Mouse (Mus musculus) MEL (cell line): Measurements from ENCODE around the gene Klf4. TPM values are rescaled to one million over a fixed set of nuclear protein-coding genes. Genes with fewer than 3 reads are reported as not detected.

Source experiments
- DNase-seq: peaks from one replicate; pipeline ENCODE4 v3.0.0; 2011; ENCODE audit warnings: low read depth, low spot score
- H3K27ac ChIP-seq: 2 replicates; pipeline ENCODE4 v1.5.1; 2012; ENCODE audit warnings: low read depth, mild to moderate bottlenecking, control low read depth, low read length, moderate library complexity; ENCODE audit not compliant: control insufficient read depth
- H3K27me3 ChIP-seq, 2 experiments: fragments of 150-350 bp in 1 of 2; sonication (generic) in 1 of 2; 2 replicates each; pipeline ENCODE4 v1.6.1; 2012; ENCODE audit warnings: low read length in 2 of 2, mild to moderate bottlenecking in 2 of 2, improper control_type of control experiment in 1 of 2, moderate library complexity in 1 of 2; ENCODE audit not compliant: insufficient read depth in 2 of 2, control insufficient read depth in 1 of 2
- H3K36me3 ChIP-seq, 2 experiments: 2 replicates each; pipeline ENCODE4 v1.6.1; 2012 to 2014; ENCODE audit warnings: low read length in 2 of 2, improper control_type of control experiment in 1 of 2, inconsistent platforms in 1 of 2, mild to moderate bottlenecking in 1 of 2; ENCODE audit not compliant: insufficient read depth in 2 of 2, control insufficient read depth in 1 of 2
- H3K4me1 ChIP-seq, 2 experiments: fragments of 150-350 bp in 1 of 2; sonication (generic) in 1 of 2; 2 replicates each; pipeline ENCODE4 v1.6.1; 2012; ENCODE audit warnings: low read length in 2 of 2, improper control_type of control experiment in 1 of 2, mild to moderate bottlenecking in 1 of 2; ENCODE audit not compliant: insufficient read depth in 2 of 2, control insufficient read depth in 1 of 2
- H3K4me3 ChIP-seq, 2 experiments: fragments of 150-350 bp in 1 of 2; sonication (generic) in 1 of 2; 2 replicates each; pipeline ENCODE4 v1.5.1; 2012; ENCODE audit warnings: low read depth in 2 of 2, low read length in 2 of 2, mild to moderate bottlenecking in 2 of 2, moderate library complexity in 2 of 2, control low read depth in 1 of 2, improper control_type of control experiment in 1 of 2; ENCODE audit not compliant: control insufficient read depth in 1 of 2, insufficient read depth in 1 of 2
- H3K79me2 ChIP-seq: 2 replicates; pipeline ENCODE4 v1.6.1; 2012; ENCODE audit warnings: mild to moderate bottlenecking, low read length, moderate library complexity; ENCODE audit not compliant: control insufficient read depth, poor library complexity, insufficient read depth
- H3K9ac ChIP-seq: 2 replicates; pipeline ENCODE4 v1.6.1; 2012; ENCODE audit warnings: low read depth, mild to moderate bottlenecking, control low read depth, low read length, moderate library complexity; ENCODE audit not compliant: control insufficient read depth, poor library complexity, severe bottlenecking
- H3K9me3 ChIP-seq: fragments of 150-350 bp; sonication (generic); replicated peaks from 2 replicates; pipeline ENCODE4 v1.6.1; 2012; ENCODE audit warnings: mild to moderate bottlenecking, low read length, improper control_type of control experiment, moderate library complexity; ENCODE audit not compliant: insufficient read depth
- CTCF ChIP-seq, 3 experiments: IDR thresholded peaks in 2 of 3; conservative IDR thresholded peaks in 1 of 3; 2 replicates each; pipeline ENCODE4 v1.5.1; 2011 to 2012; ENCODE audit warnings: low read length in 3 of 3, low read depth in 2 of 3, mild to moderate bottlenecking in 2 of 3, improper control_type of control experiment in 1 of 3, inconsistent platforms in 1 of 3, mixed read lengths in 1 of 3, moderate library complexity in 1 of 3; ENCODE audit not compliant: control insufficient read depth in 1 of 3, insufficient read depth in 1 of 3, poor library complexity in 1 of 3, severe bottlenecking in 1 of 3
- ETS1 ChIP-seq: IDR thresholded peaks from 2 replicates; pipeline ENCODE4 v1.6.1; 2012; ENCODE audit warnings: low read depth, mild to moderate bottlenecking, inconsistent platforms, low read length, improper control_type of control experiment, moderate library complexity
- GABPA ChIP-seq: IDR thresholded peaks from 2 replicates; pipeline ENCODE4 v1.6.1; 2012; ENCODE audit warnings: low read depth, mild to moderate bottlenecking, inconsistent platforms, low read length, improper control_type of control experiment, moderate library complexity
- MAZ ChIP-seq: IDR thresholded peaks from 2 replicates; pipeline ENCODE4 v1.6.1; 2012; ENCODE audit warnings: low read depth, mild to moderate bottlenecking, inconsistent platforms, low read length, improper control_type of control experiment
- MXI1 ChIP-seq: IDR thresholded peaks from 2 replicates; pipeline ENCODE4 v1.6.1; 2011; ENCODE audit warnings: mild to moderate bottlenecking, low read depth, low read length, improper control_type of control experiment
- MYB ChIP-seq: IDR thresholded peaks from 2 replicates; pipeline ENCODE4 v1.6.1; 2011; ENCODE audit warnings: mild to moderate bottlenecking, low read depth, low read length, improper control_type of control experiment
- MYC ChIP-seq: IDR thresholded peaks from 2 replicates; pipeline ENCODE4 v1.6.1; 2011; ENCODE audit warnings: low read depth, mild to moderate bottlenecking, low read length, improper control_type of control experiment, moderate library complexity
- POLR2AphosphoS5 ChIP-seq: IDR thresholded peaks from 2 replicates; pipeline ENCODE4 v1.6.1; 2012; ENCODE audit warnings: low read depth, borderline replicate concordance, mild to moderate bottlenecking, inconsistent platforms, low read length, moderate library complexity, mixed read lengths
- SIN3A ChIP-seq: IDR thresholded peaks from 2 replicates; pipeline ENCODE4 v1.6.1; 2012; ENCODE audit warnings: low read length, improper control_type of control experiment, inconsistent platforms
- TCF12 ChIP-seq: IDR thresholded peaks from 2 replicates; pipeline ENCODE4 v1.6.1; 2014; ENCODE audit warnings: low read depth, mild to moderate bottlenecking, inconsistent platforms, low read length, improper control_type of control experiment, moderate library complexity
- USF1 ChIP-seq: IDR thresholded peaks from 2 replicates; pipeline ENCODE4 v1.6.1; 2014; ENCODE audit warnings: low read depth, mild to moderate bottlenecking, inconsistent platforms, low read length, improper control_type of control experiment, moderate library complexity
- USF2 ChIP-seq, 2 experiments: IDR thresholded peaks; 2 replicates each; pipeline ENCODE4 v1.6.1; 2011 to 2012; ENCODE audit warnings: improper control_type of control experiment in 2 of 2, low read length in 2 of 2, borderline replicate concordance in 1 of 2, inconsistent platforms in 1 of 2, low read depth in 1 of 2, mild to moderate bottlenecking in 1 of 2; ENCODE audit not compliant: insufficient read depth in 1 of 2
- ZC3H11A ChIP-seq: IDR thresholded peaks from 2 replicates; pipeline ENCODE4 v1.6.1; 2012; ENCODE audit warnings: low read depth, mild to moderate bottlenecking, inconsistent platforms, low read length, improper control_type of control experiment
- ZKSCAN1 ChIP-seq: IDR thresholded peaks from 2 replicates; pipeline ENCODE4 v1.6.1; 2012; ENCODE audit warnings: low read depth, mild to moderate bottlenecking, inconsistent platforms, low read length, improper control_type of control experiment, moderate library complexity
- ZMIZ1 ChIP-seq: IDR thresholded peaks from 2 replicates; pipeline ENCODE4 v1.6.1; 2012; ENCODE audit warnings: low read depth, mild to moderate bottlenecking, inconsistent platforms, low read length, improper control_type of control experiment, moderate library complexity
- ZNF384 ChIP-seq: IDR thresholded peaks from 2 replicates; pipeline ENCODE4 v1.6.1; 2012; ENCODE audit warnings: low read depth, mild to moderate bottlenecking, inconsistent platforms, low read length, improper control_type of control experiment
- polyA plus RNA-seq, 2 experiments: library from polyadenylated mRNA; stranded (reverse) in 1 of 2; unstranded in 1 of 2; fragments of >175 nt in 1 of 2; fragments of >200 nt in 1 of 2; gene quantifications; 2 replicates each; pipeline versions ENCODE4 v1.2.1 to v1.2.4; 2012; ENCODE audit warnings: low replicate concordance in 2 of 2, low read depth in 1 of 2; ENCODE audit not compliant: insufficient read length in 2 of 2, insufficient read depth in 1 of 2, missing spikeins in 1 of 2
- total RNA-seq: library from RNA; depleted of rRNA; stranded (reverse); fragments of 300-350 nt; gene quantifications from 2 replicates; pipeline ENCODE4 v1.2.3, GENCODE M21; 2012

The Klf4 gene
- total and polyA plus RNA-seq, 3 experiments = not detected

DNA sequence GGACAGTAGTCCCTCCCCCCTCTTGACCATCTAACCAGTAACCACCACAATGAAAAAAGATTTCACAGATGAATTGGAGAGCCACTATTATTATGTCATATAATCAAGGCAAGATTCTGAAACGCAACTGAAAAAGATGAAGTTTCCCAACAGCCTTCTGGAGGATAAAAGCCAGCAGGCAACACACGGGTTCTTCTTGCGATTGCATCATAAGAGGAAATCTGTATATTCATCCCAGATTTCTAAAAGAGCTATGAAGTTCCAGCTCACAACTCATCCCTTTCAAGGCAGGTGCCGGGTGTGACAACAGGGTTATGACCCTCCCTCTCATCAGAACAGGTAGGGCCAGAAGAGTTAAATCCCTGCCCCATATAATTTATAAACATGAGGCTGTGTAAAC is 2.2 kb upstream of the Klf4 start:
- H3K36me3 ChIP-seq = no peaks in the 10 kb centered on the region
- no peaks in the 10 kb centered on the region for H3K9me3 ChIP-seq
- no peaks in the 10 kb centered on the region for H3K27me3 ChIP-seq
- no peak overlapping the region for H3K4me3 ChIP-seq
- no peaks in the 10 kb centered on the region for H3K79me2 ChIP-seq
- DNase-seq = no peak
- H3K4me1 ChIP-seq = no peaks in the 10 kb centered on the region
- TF ChIP-seq ZNF384 (no peak), ZMIZ1 (no peak), USF1 (no peak), MYB (no peak), MAZ (no peak), GABPA (no peak), USF2 (IDR thresholded peaks at IDR 0.05; ENCODE audit: borderline replicate concordance in 1 of 2, insufficient read depth in 1 of 2, low read depth in 1 of 2, low read length in 2 of 2) (no peak), TCF12 (no peak), ZC3H11A (no peak), ETS1 (no peak), ZKSCAN1 (no peak)
- no peak overlapping the region for H3K9ac ChIP-seq
- H3K27ac ChIP-seq = no peak overlapping the region

DNA sequence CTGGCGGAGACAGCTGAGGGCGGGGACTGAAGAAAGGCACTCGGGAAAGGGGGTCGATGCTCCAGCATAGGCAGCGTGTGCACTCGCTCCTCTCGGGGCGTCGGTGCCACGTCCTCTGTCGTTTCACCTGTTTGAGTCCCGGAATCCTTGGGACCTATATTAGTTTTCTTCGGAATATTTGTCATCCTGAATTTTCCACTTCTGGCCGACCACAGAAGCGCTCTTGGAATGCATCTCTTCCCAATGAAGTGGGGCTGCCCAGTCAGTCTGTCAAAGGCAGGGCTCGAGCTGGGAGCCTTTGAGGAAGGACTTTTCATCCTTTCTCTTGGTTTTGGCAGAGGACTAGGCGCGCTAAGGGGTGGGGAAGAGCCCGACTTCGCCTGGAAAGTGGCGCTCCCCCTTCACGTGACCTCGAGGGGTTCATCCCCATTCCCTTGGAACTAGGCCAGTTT is 1.6 kb upstream of the Klf4 start:
- Histone ChIP-seq H3K36me3 (no peaks in the 10 kb centered on the region), H3K9me3 (no peaks in the 10 kb centered on the region), H3K4me3 (no peak overlapping the region), H3K27me3 (no peaks in the 10 kb centered on the region), H3K4me1 (no peaks in the 10 kb centered on the region), H3K79me2 (no peaks in the 10 kb centered on the region), H3K27ac (no peak overlapping the region), H3K9ac (no peak overlapping the region)
- no peak for DNase-seq
- TF ChIP-seq MXI1 = no peak
- TF ChIP-seq ZC3H11A = no peak

DNA sequence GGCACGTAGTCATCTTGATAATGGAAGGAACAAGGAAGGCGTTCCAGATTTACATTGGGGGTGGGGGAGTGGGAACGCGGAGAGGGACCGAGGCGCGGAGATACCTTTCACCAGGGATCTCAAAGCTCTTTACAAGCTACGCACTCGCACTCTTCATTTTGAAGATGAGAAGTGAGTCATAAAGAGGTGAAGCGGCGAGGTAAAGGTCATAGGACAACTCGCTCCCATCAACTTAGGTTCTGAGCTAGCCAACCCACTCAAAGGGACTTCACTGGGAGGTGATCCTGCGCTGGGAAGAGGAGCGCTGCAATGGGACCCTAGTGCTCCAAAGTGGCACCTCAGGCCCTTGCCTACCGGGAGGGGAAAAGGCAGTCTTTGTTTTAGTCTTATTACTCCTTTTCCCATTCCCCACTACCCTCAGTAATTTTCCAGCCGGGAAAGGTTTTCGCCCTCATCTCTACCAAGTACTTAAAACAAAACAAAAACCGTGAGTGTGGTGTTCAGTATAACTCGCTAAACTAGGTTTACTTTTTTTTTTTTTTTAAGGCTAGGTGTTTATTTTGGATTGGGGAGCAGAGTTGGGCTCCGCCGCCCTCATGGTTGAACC is 1.0 kb upstream of the Klf4 start:
- Histone ChIP-seq H3K9ac (no peak overlapping the region), H3K4me3 (no peak overlapping the region), H3K27ac (no peak overlapping the region), H3K79me2 (no peaks in the 10 kb centered on the region), H3K27me3 (no peaks in the 10 kb centered on the region), H3K9me3 (no peaks in the 10 kb centered on the region), H3K36me3 (no peaks in the 10 kb centered on the region), H3K4me1 (no peaks in the 10 kb centered on the region)
- DNase-seq = no peak
- no peak for TF ChIP-seq MYC
- TF ChIP-seq CTCF (IDR thresholded peaks at IDR 0.05 in 2 of 3, conservative IDR thresholded peaks at IDR 0.05 in 1 of 3; ENCODE audit: control insufficient read depth in 1 of 3, insufficient read depth in 1 of 3, low read depth in 2 of 3, low read length in 3 of 3, poor library complexity in 1 of 3, severe bottlenecking in 1 of 3) = no peak
- TF ChIP-seq SIN3A = no peak
- no peak for TF ChIP-seq POLR2AphosphoS5
- no peak for TF ChIP-seq USF1
- no peak for TF ChIP-seq GABPA
- TF ChIP-seq ZMIZ1 = no peak
- TF ChIP-seq, all 39 proteins: peak for 0
